Mouse (Mus musculus): Measurements from ENCODE around the gene C1galt1. TPM values are rescaled to one million over a fixed set of nuclear protein-coding genes. Genes with fewer than 3 reads are reported as not detected.

C1galt1 gene
- polyA plus RNA-seq, 1 experiment from 2014 or later, result 2.7 TPM

- H3K9ac ChIP-seq (replicated peaks; ENCODE audit: low read length), result no peak overlapping the region
- H3K4me2 ChIP-seq (replicated peaks; ENCODE audit: low read depth, low read length), result no peak overlapping the region
- no peak overlapping the region for H3K4me3 ChIP-seq (ENCODE audit: low read length)
- no peaks in the 10 kb centered on the region for H3K4me1 ChIP-seq (ENCODE audit: insufficient read depth, low read length)
- no peak for ATAC-seq (ENCODE audit: low FRiP score, low TSS enrichment)
- H3K27me3 ChIP-seq (ENCODE audit: insufficient read depth, low read length), result no peaks in the 10 kb centered on the region
- no peak overlapping the region for H3K27ac ChIP-seq (ENCODE audit: low read length)
- no peaks in the 10 kb centered on the region for H3K9me3 ChIP-seq (ENCODE audit: low read length)
- H3K36me3 ChIP-seq (ENCODE audit: insufficient read depth, low read length), result no peaks in the 10 kb centered on the region
- 62% methylated on average over 2 of the region's 2 CpGs for WGBS
These were observed 42.0 kb downstream of the C1galt1 start for GRCm38 (mm10) chr6:7886685-7887004.

GRCm38 (mm10) chr6:7896339-7896738 is 51.7 kb downstream of the C1galt1 start:
- no peaks in the 10 kb centered on the region for H3K27me3 ChIP-seq (ENCODE audit: insufficient read depth, low read length)
- ATAC-seq (ENCODE audit: low FRiP score, low TSS enrichment), result no peak
- no peaks in the 10 kb centered on the region for H3K36me3 ChIP-seq (ENCODE audit: insufficient read depth, low read length)
- H3K4me1 ChIP-seq (ENCODE audit: insufficient read depth, low read length), result no peaks in the 10 kb centered on the region
- no peak overlapping the region for H3K27ac ChIP-seq (ENCODE audit: low read length)
- no peak overlapping the region for H3K4me3 ChIP-seq (ENCODE audit: low read length)
- WGBS, result 87% methylated on average over 5 of the region's 5 CpGs
- no peak overlapping the region for H3K4me2 ChIP-seq (replicated peaks; ENCODE audit: low read depth, low read length)
- H3K9me3 ChIP-seq (ENCODE audit: low read length), result no peaks in the 10 kb centered on the region
- no peak overlapping the region for H3K9ac ChIP-seq (replicated peaks; ENCODE audit: low read length)

GRCm38 (mm10) chr6:7912015-7912414 is 67.4 kb downstream of the C1galt1 start:
- Histone ChIP-seq H3K4me2 (replicated peaks; ENCODE audit: low read depth, low read length) (no peak overlapping the region), H3K9me3 (ENCODE audit: low read length) (no peaks in the 10 kb centered on the region), H3K9ac (replicated peaks; ENCODE audit: low read length) (no peak overlapping the region), H3K4me3 (ENCODE audit: low read length) (no peak overlapping the region), H3K4me1 (ENCODE audit: insufficient read depth, low read length) (no peaks in the 10 kb centered on the region), H3K36me3 (ENCODE audit: insufficient read depth, low read length) (no peaks in the 10 kb centered on the region), H3K27me3 (ENCODE audit: insufficient read depth, low read length) (no peaks in the 10 kb centered on the region), H3K27ac (ENCODE audit: low read length) (no peak overlapping the region)
- 84% methylated on average over 2 of the region's 2 CpGs for WGBS
- no peak for ATAC-seq (ENCODE audit: low FRiP score, low TSS enrichment)

Other genes with a start within 250 kb of the C1galt1 start
- gene Asns, start 151.6 kb upstream of the C1galt1 start, polyA plus RNA-seq (2015; fragmentation: Nextera tagmentation; extraction: Ambion mirVana), result 28.2 and 30.8 TPM in 2 replicates

All from kidney, embryonic 16.5 days (tissue).